Mouse (Mus musculus) G1E (cell line): ENCODE data around the gene Pde9a. TPM values are rescaled to one million over a fixed set of nuclear protein-coding genes. Genes with fewer than 3 reads are reported as not detected.

Source experiments
- ATAC-seq: 2 replicates; pipeline ENCODE4 v1.8.0; 2016; ENCODE audit warnings: mild to moderate bottlenecking; ENCODE audit not compliant: insufficient number of reproducible peaks, poor library complexity, low FRiP score, severe bottlenecking; ENCODE audit errors: extremely low read depth
- DNase-seq: peaks from one replicate; pipeline ENCODE4 v3.0.0; 2012; ENCODE audit warnings: low spot score
- H3K27me3 ChIP-seq: 2 replicates; pipeline ENCODE4 v1.6.1; 2012; ENCODE audit warnings: mild to moderate bottlenecking, low read length, inconsistent platforms; ENCODE audit not compliant: insufficient read depth
- H3K36me3 ChIP-seq: replicated peaks from 2 replicates; pipeline ENCODE3; 2012; ENCODE audit warnings: mild to moderate bottlenecking, inconsistent platforms
- H3K4me1 ChIP-seq: 2 replicates; pipeline ENCODE4 v1.6.1; 2012; ENCODE audit warnings: low read depth, low read length, inconsistent platforms, mixed read lengths; ENCODE audit not compliant: insufficient read depth
- H3K4me3 ChIP-seq: 2 replicates; pipeline ENCODE4 v1.5.1; 2012; ENCODE audit warnings: low read depth, mild to moderate bottlenecking, inconsistent platforms, low read length, moderate library complexity, mixed read lengths
- H3K9me3 ChIP-seq: replicated peaks from 2 replicates; pipeline ENCODE4 v1.6.1; 2012; ENCODE audit warnings: inconsistent platforms
- CTCF ChIP-seq: IDR thresholded peaks from 2 replicates; pipeline ENCODE4 v1.5.1; 2012; ENCODE audit warnings: low read depth, low read length, inconsistent platforms, mixed read lengths
- GATA1 ChIP-seq: IDR thresholded peaks from 2 replicates; pipeline ENCODE4 v1.6.1; 2012; ENCODE audit warnings: borderline replicate concordance, low read length, inconsistent platforms, mixed read lengths
- GATA2 ChIP-seq: IDR thresholded peaks from 2 replicates; pipeline ENCODE4 v1.6.1; 2012; ENCODE audit warnings: low read depth, low read length, inconsistent platforms, borderline replicate concordance
- POLR2AphosphoS5 ChIP-seq: IDR thresholded peaks from 2 replicates; pipeline ENCODE4 v1.6.1; 2012; ENCODE audit warnings: low read depth, low read length, inconsistent platforms; ENCODE audit not compliant: insufficient replicate concordance
- TAL1 ChIP-seq: conservative IDR thresholded peaks from 2 replicates; pipeline ENCODE4 v1.6.1; 2012; ENCODE audit warnings: low read depth, low read length, inconsistent platforms, mixed read lengths
- polyA plus RNA-seq: library from polyadenylated mRNA; stranded (reverse); fragments of >175 nt; gene quantifications from 2 replicates; pipeline ENCODE4 v1.2.3, GENCODE M21; 2012
- total RNA-seq, 2 experiments: library from RNA; stranded (forward) in 1 of 2; stranded (reverse) in 1 of 2; fragments of 200-1000 nt in 1 of 2; fragments of >200 nt in 1 of 2; fragmentation: Nextera tagmentation in 1 of 2; gene quantifications; 2 replicates each; pipeline ENCODE4 v1.2.3; 2014 to 2017

Pde9a gene
- total and polyA plus RNA-seq, 3 experiments: 0.16 TPM; not detected in 2

- H3K27me3 ChIP-seq: no peaks in the 10 kb centered on the region
- H3K4me3 ChIP-seq: no peak overlapping the region
- TF ChIP-seq POLR2AphosphoS5 (no peak), TAL1 (no peak), GATA1 (no peak), GATA2 (no peak), CTCF (no peak)
- H3K4me1 ChIP-seq: no peaks in the 10 kb centered on the region
- H3K9me3 ChIP-seq: 0 out of 2 replicates have a peak, but pooled peaks cover 2% of the 10 kb centered on the region
- DNase-seq (no peak), ATAC-seq (no peak)
- H3K36me3 ChIP-seq: no peaks in the 10 kb centered on the region
Measured at GRCm38 (mm10) chr17:31452816-31453215, 66.8 kb downstream of the Pde9a start.

DNA sequence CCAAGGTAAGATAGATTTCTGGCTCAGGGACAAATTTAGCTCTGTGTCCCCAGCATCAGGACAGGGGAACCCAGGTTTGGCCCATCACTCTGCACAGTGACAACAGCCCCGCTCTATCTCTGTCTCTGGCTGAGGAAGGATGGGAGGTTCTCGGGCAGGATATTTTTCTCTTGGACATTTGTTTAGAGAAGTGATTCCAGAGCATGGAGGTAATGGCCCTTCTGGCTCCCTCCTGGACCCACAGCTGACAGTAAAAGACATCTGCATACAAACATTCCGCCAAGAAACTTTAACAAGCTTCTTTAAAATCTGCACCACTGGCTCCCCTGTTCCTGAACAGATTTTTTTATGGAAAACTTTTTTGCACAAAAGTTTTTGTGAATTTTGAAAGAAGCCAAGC lies 67.5 kb downstream of the Pde9a start:
- H3K4me3 ChIP-seq: no peak overlapping the region

GRCm38 (mm10) chr17:31454056-31454455 lies 68.0 kb downstream of the Pde9a start:
- Histone ChIP-seq H3K9me3 (peaks cover 4% of the 10 kb centered on the region; the same call in 1 of the 2 replicates), H3K4me1 (no peaks in the 10 kb centered on the region), H3K36me3 (no peaks in the 10 kb centered on the region), H3K27me3 (no peaks in the 10 kb centered on the region), H3K4me3 (no peak overlapping the region)
- DNase-seq: no peak
- TF ChIP-seq GATA1: no peak
- TF ChIP-seq GATA2: no peak
- TF ChIP-seq POLR2AphosphoS5: no peak
- no peak for ATAC-seq

More for the DNA sequence above, 67.5 kb downstream of the Pde9a start:
- Histone ChIP-seq H3K27me3 (no peaks in the 10 kb centered on the region), H3K36me3 (no peaks in the 10 kb centered on the region), H3K9me3 (0 out of 2 replicates have a peak, but pooled peaks cover 2% of the 10 kb centered on the region), H3K4me1 (no peaks in the 10 kb centered on the region)
- TF ChIP-seq TAL1 (no peak), POLR2AphosphoS5 (no peak), GATA1 (no peak), CTCF (no peak), GATA2 (no peak)
- no peak for ATAC-seq
- no peak for DNase-seq

GRCm38 (mm10) chr17:31456723-31457567 lies 70.9 kb downstream of the Pde9a start:
- TF ChIP-seq TAL1: no peak
- no peak for TF ChIP-seq CTCF
- no peak for TF ChIP-seq GATA1
- no peak for TF ChIP-seq POLR2AphosphoS5
- DNase-seq (no peak), ATAC-seq (no peak)
- no peak overlapping the region for H3K4me3 ChIP-seq
- peaks cover 3% of the 10 kb centered on the region; the same call in 1 of the 2 replicates for H3K9me3 ChIP-seq
- H3K27me3 ChIP-seq: no peaks in the 10 kb centered on the region
- H3K36me3 ChIP-seq: no peaks in the 10 kb centered on the region
- H3K4me1 ChIP-seq: no peaks in the 10 kb centered on the region

- Histone ChIP-seq H3K9me3 (peaks cover 5% of the 10 kb centered on the region; the same call in 1 of the 2 replicates), H3K4me3 (no peak overlapping the region), H3K4me1 (no peaks in the 10 kb centered on the region), H3K36me3 (no peaks in the 10 kb centered on the region), H3K27me3 (no peaks in the 10 kb centered on the region)
- no peak for ATAC-seq
- TF ChIP-seq CTCF (no peak), TAL1 (no peak), GATA2 (no peak), GATA1 (no peak), POLR2AphosphoS5 (no peak)
- no peak for DNase-seq
Measured at GRCm38 (mm10) chr17:31460416-31460815, 74.4 kb downstream of the Pde9a start.

DNA sequence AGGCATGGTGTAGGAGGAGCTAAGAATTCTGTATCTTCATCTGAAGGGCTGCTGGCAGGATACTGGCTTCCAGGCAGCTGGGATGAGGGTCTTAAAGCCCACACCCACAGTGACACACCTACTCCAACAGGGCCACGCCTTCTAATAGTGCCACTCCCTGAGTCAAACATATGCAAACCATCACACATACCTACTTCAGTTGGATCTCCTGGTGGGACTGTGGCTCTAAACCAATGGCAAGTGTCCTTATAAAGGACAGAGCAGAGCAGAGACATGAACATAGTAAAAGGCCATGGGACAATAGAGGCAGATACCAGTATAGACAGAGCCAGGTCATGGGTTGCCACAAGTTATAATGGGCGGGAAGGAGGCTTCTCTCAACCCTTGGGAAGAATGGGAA lies 76.5 kb downstream of the Pde9a start:
- ATAC-seq: no peak
- no peaks in the 10 kb centered on the region for H3K27me3 ChIP-seq
- TF ChIP-seq GATA1 (no peak), POLR2AphosphoS5 (no peak), GATA2 (no peak), CTCF (no peak), TAL1 (no peak)

More for the DNA sequence above, 76.5 kb downstream of the Pde9a start:
- no peaks in the 10 kb centered on the region for H3K36me3 ChIP-seq
- H3K4me1 ChIP-seq: no peaks in the 10 kb centered on the region
- DNase-seq: no peak
- peaks cover 5% of the 10 kb centered on the region; the same call in 1 of the 2 replicates for H3K9me3 ChIP-seq
- H3K4me3 ChIP-seq: no peak overlapping the region
